Mouse (Mus musculus) liver, embryonic 11.5 days (tissue): Measurements from ENCODE around the gene Nudcd3. TPM values are rescaled to one million over a fixed set of nuclear protein-coding genes. Genes with fewer than 3 reads are reported as not detected.

ENCODE experiments used
- ATAC-seq: fragments of 200-750 bp; cut with Nextera tagmentation; replicated peaks from 2 replicates; pipeline ENCODE4 v1.8.0; 2017; ENCODE audit warnings: moderate number of reproducible peaks, mild to moderate bottlenecking, moderate TSS enrichment, moderate library complexity; ENCODE audit not compliant: low FRiP score
- DNase-seq: peaks from one replicate; pipeline ENCODE4 v3.0.0-alpha.2; 2017; ENCODE audit warnings: low spot score
- H3K27ac ChIP-seq: fragments of 300-500 bp; sonication (generic); 2 replicates; pipeline ENCODE4 v1.5.1; 2014; ENCODE audit warnings: mild to moderate bottlenecking, low read depth, low read length, control low read depth
- H3K27me3 ChIP-seq: fragments of 300-500 bp; sonication (generic); replicated peaks from 2 replicates; pipeline ENCODE4 v1.6.1; 2014; ENCODE audit warnings: low read length, mixed read lengths; ENCODE audit not compliant: control insufficient read depth, insufficient read depth
- H3K36me3 ChIP-seq: fragments of 300-500 bp; sonication (generic); 2 replicates; pipeline ENCODE4 v1.6.1; 2014; ENCODE audit warnings: mild to moderate bottlenecking, low read length, moderate library complexity, mixed read lengths; ENCODE audit not compliant: control insufficient read depth, insufficient read depth
- H3K4me1 ChIP-seq: fragments of 300-500 bp; sonication (generic); replicated peaks from 2 replicates; pipeline ENCODE4 v1.6.1; 2014; ENCODE audit warnings: low read length, mixed read lengths; ENCODE audit not compliant: control insufficient read depth, insufficient read depth
- H3K4me2 ChIP-seq: fragments of 300-500 bp; sonication (generic); 2 replicates; pipeline ENCODE4 v1.6.1; 2014; ENCODE audit warnings: mild to moderate bottlenecking, control low read depth, moderate library complexity
- H3K4me3 ChIP-seq: fragments of 300-500 bp; sonication (generic); 2 replicates; pipeline ENCODE4 v1.5.1; 2014; ENCODE audit warnings: low read depth, low read length, control low read depth
- H3K9ac ChIP-seq: fragments of 300-500 bp; sonication (generic); 2 replicates; pipeline ENCODE4 v1.6.1; 2014; ENCODE audit warnings: low read depth, low read length, control low read depth
- H3K9me3 ChIP-seq: fragments of 300-500 bp; sonication (generic); 2 replicates; pipeline ENCODE4 v1.6.1; 2016; ENCODE audit warnings: low read length, inconsistent platforms, mixed read lengths; ENCODE audit not compliant: control insufficient read depth
- WGBS: fragments of 180-500 bp; shearing (Covaris S2); extraction: QIAGEN DNeasy Blood & Tissue Kit; methylation state at CpG from one replicate; pipeline ENCODE4 v1.1.7; 2014; 5-methylcytosine and 5-hydroxymethylcytosine counted together
- polyA plus RNA-seq: library from polyadenylated mRNA; unstranded; fragments of >200 nt; fragmentation: Nextera tagmentation; extraction: Ambion mirVana; gene quantifications from 2 replicates; pipeline ENCODE4 v1.2.1, GENCODE M21; 2014

The Nudcd3 gene
- polyA plus RNA-seq, 1 experiment from 2014 or later, result 31.9 TPM

GRCm38 (mm10) chr11:6159704-6160275 lies 40.4 kb downstream of the Nudcd3 start:
- 81% methylated on average over 4 of the region's 4 CpGs for WGBS
- H3K4me2 ChIP-seq, result peak overlapping the region; percentile 20
- H3K4me3 ChIP-seq, result no peak overlapping the region
- DNase-seq, result no peak
- H3K27me3 ChIP-seq, result no peaks in the 10 kb centered on the region
- no peak for ATAC-seq
- peaks cover 14% of the 10 kb centered on the region for H3K4me1 ChIP-seq
- H3K9ac ChIP-seq, result no peak overlapping the region
- no peaks in the 10 kb centered on the region for H3K36me3 ChIP-seq
- H3K9me3 ChIP-seq, result no peaks in the 10 kb centered on the region
- H3K27ac ChIP-seq, result no peak overlapping the region; the same call in 1 of the 2 replicates

DNA sequence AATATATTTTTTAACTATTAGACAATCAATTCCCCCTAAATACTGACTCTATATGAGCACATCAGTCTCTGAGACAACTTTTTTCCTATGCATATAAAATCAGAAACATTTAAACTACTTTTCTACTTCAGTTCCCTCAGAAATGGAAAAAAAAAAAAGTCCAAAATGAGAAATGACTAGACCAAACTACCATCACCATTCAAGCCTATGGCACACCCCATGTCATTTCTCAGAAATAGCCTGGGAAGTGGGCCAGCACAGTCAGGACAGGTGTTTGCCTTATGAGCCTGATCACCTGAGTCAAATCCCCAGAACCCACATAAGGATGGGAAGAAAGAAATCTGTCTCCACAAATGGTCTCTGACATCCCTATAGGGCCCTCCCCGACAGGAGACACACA lies 41.7 kb downstream of the Nudcd3 start:
- no peak overlapping the region for H3K9ac ChIP-seq
- H3K9me3 ChIP-seq, result no peaks in the 10 kb centered on the region
- peaks cover 14% of the 10 kb centered on the region for H3K4me1 ChIP-seq
- ATAC-seq, result no peak
- H3K36me3 ChIP-seq, result no peaks in the 10 kb centered on the region
- no peak overlapping the region for H3K27ac ChIP-seq
- no peak overlapping the region for H3K4me3 ChIP-seq
- H3K27me3 ChIP-seq, result no peaks in the 10 kb centered on the region
- WGBS, result 97% methylated on average over 1 of the region's 1 CpGs
- no peak for DNase-seq
- no peak overlapping the region for H3K4me2 ChIP-seq

- Histone ChIP-seq H3K27me3 (no peaks in the 10 kb centered on the region), H3K9ac (no peak overlapping the region), H3K36me3 (no peaks in the 10 kb centered on the region), H3K9me3 (no peaks in the 10 kb centered on the region), H3K4me1 (peaks cover 14% of the 10 kb centered on the region), H3K27ac (no peak overlapping the region), H3K4me2 (no peak overlapping the region), H3K4me3 (no peak overlapping the region)
- ATAC-seq (no peak), DNase-seq (no peak)
- WGBS, result 73% methylated on average over 5 of the region's 5 CpGs
Measured at GRCm38 (mm10) chr11:6157119-6157518, 43.1 kb downstream of the Nudcd3 start.

DNA sequence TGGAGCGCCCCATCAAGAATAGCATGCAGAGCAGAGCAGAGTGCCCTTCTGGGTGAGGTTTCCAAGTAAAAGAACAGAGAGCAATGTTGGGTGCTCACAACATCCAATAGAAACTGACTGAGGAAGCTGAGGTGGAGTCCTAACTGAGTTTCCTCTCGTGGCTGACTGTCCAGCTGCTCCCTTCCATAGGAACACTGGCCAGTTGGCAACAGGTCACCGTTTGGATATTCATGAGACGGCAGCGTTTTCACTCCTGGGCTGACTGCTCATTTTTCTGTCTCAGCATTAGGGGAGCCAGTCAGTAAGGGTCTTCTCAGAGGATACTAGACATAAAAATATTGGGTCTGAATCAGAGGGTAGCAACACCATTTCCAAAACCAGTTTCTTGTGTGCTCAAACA lies 43.6 kb downstream of the Nudcd3 start:
- Histone ChIP-seq H3K27ac (no peak overlapping the region; the same call in 1 of the 2 replicates), H3K4me3 (no peak overlapping the region), H3K36me3 (no peaks in the 10 kb centered on the region), H3K4me1 (peaks cover 14% of the 10 kb centered on the region), H3K9me3 (no peaks in the 10 kb centered on the region), H3K9ac (no peak overlapping the region), H3K27me3 (no peaks in the 10 kb centered on the region), H3K4me2 (no peak overlapping the region)
- ATAC-seq (no peak), DNase-seq (no peak)
- 87% methylated on average over 5 of the region's 5 CpGs for WGBS

DNA sequence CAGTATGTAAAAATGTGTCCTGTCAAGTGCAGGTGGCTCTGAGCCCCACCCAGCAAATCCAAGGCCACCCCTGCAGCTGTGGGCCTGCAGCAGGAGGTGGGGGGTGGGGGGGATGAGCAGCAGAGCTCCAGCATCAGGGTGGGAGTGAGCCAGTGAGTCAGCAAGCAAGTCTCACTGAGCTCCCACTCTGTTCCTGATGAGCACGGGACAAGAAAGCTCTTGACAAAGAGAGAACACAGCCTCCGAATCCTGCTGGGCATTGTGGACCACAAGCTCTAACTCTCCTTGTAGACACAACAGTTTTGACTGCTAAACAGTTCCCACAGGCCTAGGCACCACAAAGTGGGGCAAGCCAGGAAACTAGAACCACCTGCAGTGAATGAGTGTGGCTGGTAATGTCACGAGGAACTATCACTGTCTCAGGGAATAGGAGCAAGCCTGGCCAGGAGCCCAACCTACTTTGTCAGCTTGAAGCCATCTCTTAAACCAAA lies 46.0 kb downstream of the Nudcd3 start:
- H3K27me3 ChIP-seq, result no peaks in the 10 kb centered on the region
- WGBS, result 61% methylated on average over 3 of the region's 3 CpGs
- peaks cover 4% of the 10 kb centered on the region for H3K36me3 ChIP-seq
- H3K4me3 ChIP-seq, result no peak overlapping the region
- DNase-seq (no peak), ATAC-seq (no peak)
- no peak overlapping the region for H3K27ac ChIP-seq
- no peaks in the 10 kb centered on the region for H3K9me3 ChIP-seq
- H3K4me2 ChIP-seq, result no peak overlapping the region
- H3K9ac ChIP-seq, result no peak overlapping the region
- H3K4me1 ChIP-seq, result 0 out of 2 replicates have a peak, but pooled peaks cover 2% of the 10 kb centered on the region

GRCm38 (mm10) chr11:6152864-6153263 lies 47.4 kb downstream of the Nudcd3 start:
- no peaks in the 10 kb centered on the region for H3K4me1 ChIP-seq
- H3K4me2 ChIP-seq, result no peak overlapping the region
- WGBS, result 80% methylated on average over 4 of the region's 4 CpGs
- H3K4me3 ChIP-seq, result no peak overlapping the region
- ATAC-seq, result no peak
- no peak overlapping the region for H3K27ac ChIP-seq
- H3K27me3 ChIP-seq, result no peaks in the 10 kb centered on the region
- no peaks in the 10 kb centered on the region; the same call in 1 of the 2 replicates for H3K9me3 ChIP-seq
- H3K36me3 ChIP-seq, result peaks cover 12% of the 10 kb centered on the region
- H3K9ac ChIP-seq, result no peak overlapping the region
- DNase-seq, result no peak

GRCm38 (mm10) chr11:6138233-6138950 lies 61.8 kb downstream of the Nudcd3 start:
- no peak overlapping the region for H3K4me3 ChIP-seq
- no peak overlapping the region for H3K9ac ChIP-seq
- no peaks in the 10 kb centered on the region for H3K4me1 ChIP-seq
- H3K27me3 ChIP-seq, result no peaks in the 10 kb centered on the region
- H3K27ac ChIP-seq, result no peak overlapping the region
- DNase-seq, result no peak
- no peaks in the 10 kb centered on the region for H3K9me3 ChIP-seq
- no peak for ATAC-seq
- H3K36me3 ChIP-seq, result no peaks in the 10 kb centered on the region; the same call in 1 of the 2 replicates
- no peak overlapping the region for H3K4me2 ChIP-seq
- WGBS, result 84% methylated on average over 6 of the region's 7 CpGs

DNA sequence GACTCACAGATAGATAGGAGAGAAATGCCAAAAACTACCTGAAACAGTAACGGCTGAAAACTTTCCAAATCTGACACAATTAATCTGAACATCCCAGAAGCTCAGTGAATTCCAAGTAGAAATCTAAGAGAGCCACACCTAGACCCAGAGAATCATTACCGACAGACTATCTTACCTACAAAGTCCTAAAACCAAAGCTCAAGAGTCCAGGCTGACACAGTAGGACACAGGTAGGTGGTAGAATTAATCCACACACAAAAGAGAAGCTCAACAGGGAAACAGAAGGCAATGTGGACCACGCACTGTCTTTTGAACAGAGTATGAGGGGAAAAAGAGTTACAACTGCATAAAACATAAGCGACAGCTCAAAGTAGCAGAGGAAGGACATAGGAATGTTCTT lies 67.3 kb downstream of the Nudcd3 start:
- no peak overlapping the region for H3K4me3 ChIP-seq
- H3K9me3 ChIP-seq, result no peaks in the 10 kb centered on the region
- DNase-seq (no peak), ATAC-seq (no peak)
- WGBS, result 88% methylated on average over 4 of the region's 4 CpGs
- no peaks in the 10 kb centered on the region for H3K36me3 ChIP-seq
- no peak overlapping the region for H3K4me2 ChIP-seq
- H3K27ac ChIP-seq, result no peak overlapping the region
- H3K27me3 ChIP-seq, result no peaks in the 10 kb centered on the region
- H3K4me1 ChIP-seq, result no peaks in the 10 kb centered on the region
- no peak overlapping the region for H3K9ac ChIP-seq

GRCm38 (mm10) chr11:6130578-6130977 lies 69.6 kb downstream of the Nudcd3 start:
- no peak for DNase-seq
- no peak for ATAC-seq
- 82% methylated on average over 1 of the region's 1 CpGs for WGBS

More at GRCm38 (mm10) chr11:6130578-6130977, 69.6 kb downstream of the Nudcd3 start:
- Histone ChIP-seq H3K9ac (no peak overlapping the region), H3K9me3 (no peaks in the 10 kb centered on the region), H3K4me3 (no peak overlapping the region), H3K36me3 (no peaks in the 10 kb centered on the region), H3K4me2 (no peak overlapping the region), H3K27me3 (no peaks in the 10 kb centered on the region), H3K27ac (no peak overlapping the region), H3K4me1 (no peaks in the 10 kb centered on the region)
